Mouse (Mus musculus): ENCODE measurements around the gene Gm26897. TPM values are rescaled to one million over a fixed set of nuclear protein-coding genes. Genes with fewer than 3 reads are reported as not detected.
A peak's percentile ranks its signal among the peaks of the same experiment; 100 is the strongest.

Gene Gm26897
- polyA plus RNA-seq, 1 experiment from 2014 or later: not detected

GRCm38 (mm10) chr5:111725195-111725920, 8.4 kb upstream of the Gm26897 start:
- H3K27me3 ChIP-seq: no peaks in the 10 kb centered on the region
- H3K27ac ChIP-seq (replicated peaks): peak overlapping the region; percentile 84
- H3K9ac ChIP-seq: no peak overlapping the region
- H3K36me3 ChIP-seq: no peaks in the 10 kb centered on the region
- no peak overlapping the region for H3K4me3 ChIP-seq
- peak; percentile 79 for ATAC-seq (ENCODE audit: low FRiP score, low read depth)
- H3K9me3 ChIP-seq: no peaks in the 10 kb centered on the region
- peak overlapping the region; percentile 46 for H3K4me2 ChIP-seq
- peaks cover 30% of the 10 kb centered on the region for H3K4me1 ChIP-seq (replicated peaks)
- WGBS: 18% methylated on average over 22 of the region's 22 CpGs

- ATAC-seq (ENCODE audit: low FRiP score, low read depth): no peak
- Histone ChIP-seq H3K4me3 (no peak overlapping the region), H3K27ac (replicated peaks) (no peak overlapping the region), H3K27me3 (no peaks in the 10 kb centered on the region), H3K4me2 (no peak overlapping the region), H3K4me1 (replicated peaks) (peaks cover 34% of the 10 kb centered on the region), H3K36me3 (no peaks in the 10 kb centered on the region), H3K9me3 (no peaks in the 10 kb centered on the region), H3K9ac (no peak overlapping the region)
- 82% methylated on average over 4 of the region's 4 CpGs for WGBS
These were observed 5.3 kb upstream of the Gm26897 start for GRCm38 (mm10) chr5:111728411-111728810.

- Histone ChIP-seq H3K27ac (replicated peaks) (peak overlapping the region; percentile 56), H3K4me1 (replicated peaks) (peaks cover 14% of the 10 kb centered on the region), H3K27me3 (no peaks in the 10 kb centered on the region), H3K9me3 (no peaks in the 10 kb centered on the region), H3K4me3 (no peak overlapping the region), H3K4me2 (no peak overlapping the region), H3K36me3 (no peaks in the 10 kb centered on the region), H3K9ac (peak overlapping the region; percentile 23; the same call in 1 of the 2 replicates)
- WGBS: 6% methylated on average over 16 of the region's 16 CpGs
- peak; percentile 28; the same call in 1 of the 2 replicates for ATAC-seq (ENCODE audit: low FRiP score, low read depth)
These were observed 3.1 kb upstream of the Gm26897 start for GRCm38 (mm10) chr5:111730560-111731167.

- 66% methylated on average over 2 of the region's 2 CpGs for WGBS
- Histone ChIP-seq H3K4me3 (no peak overlapping the region), H3K9ac (no peak overlapping the region), H3K27me3 (no peaks in the 10 kb centered on the region), H3K27ac (replicated peaks) (no peak overlapping the region), H3K4me1 (replicated peaks) (peaks cover 10% of the 10 kb centered on the region), H3K36me3 (no peaks in the 10 kb centered on the region), H3K9me3 (no peaks in the 10 kb centered on the region), H3K4me2 (no peak overlapping the region)
- ATAC-seq (ENCODE audit: low FRiP score, low read depth): no peak
These were observed 1.5 kb upstream of the Gm26897 start for GRCm38 (mm10) chr5:111732194-111732593.

GRCm38 (mm10) chr5:111739480-111739879, 5.8 kb downstream of the Gm26897 start:
- Histone ChIP-seq H3K4me1 (replicated peaks) (peaks cover 31% of the 10 kb centered on the region), H3K27me3 (no peaks in the 10 kb centered on the region), H3K4me3 (no peak overlapping the region), H3K27ac (replicated peaks) (no peak overlapping the region), H3K36me3 (no peaks in the 10 kb centered on the region), H3K9me3 (no peaks in the 10 kb centered on the region), H3K4me2 (no peak overlapping the region), H3K9ac (no peak overlapping the region)
- ATAC-seq (ENCODE audit: low FRiP score, low read depth): no peak
- WGBS: 85% methylated on average over 6 of the region's 6 CpGs

- H3K4me2 ChIP-seq: no peak overlapping the region
- no peaks in the 10 kb centered on the region for H3K36me3 ChIP-seq
- peak; percentile 60 for ATAC-seq (ENCODE audit: low FRiP score, low read depth)
- H3K27ac ChIP-seq (replicated peaks): peak overlapping the region; percentile 25; the same call in 1 of the 2 replicates
- H3K9ac ChIP-seq: no peak overlapping the region
- H3K4me3 ChIP-seq: no peak overlapping the region
- H3K9me3 ChIP-seq: no peaks in the 10 kb centered on the region
- no peaks in the 10 kb centered on the region for H3K27me3 ChIP-seq
- WGBS: 15% methylated on average over 16 of the region's 16 CpGs
- peaks cover 31% of the 10 kb centered on the region for H3K4me1 ChIP-seq (replicated peaks)
These were observed 6.9 kb downstream of the Gm26897 start for GRCm38 (mm10) chr5:111740384-111741275.

- WGBS: 8% methylated on average over 11 of the region's 11 CpGs
- Histone ChIP-seq H3K9ac (no peak overlapping the region), H3K4me1 (replicated peaks) (peaks cover 31% of the 10 kb centered on the region), H3K9me3 (no peaks in the 10 kb centered on the region), H3K36me3 (no peaks in the 10 kb centered on the region), H3K27ac (replicated peaks) (peak overlapping the region; percentile 74; the same call in 1 of the 2 replicates), H3K27me3 (no peaks in the 10 kb centered on the region), H3K4me2 (no peak overlapping the region), H3K4me3 (no peak overlapping the region)
- no peak for ATAC-seq (ENCODE audit: low FRiP score, low read depth)
These were observed 7.6 kb downstream of the Gm26897 start for GRCm38 (mm10) chr5:111741352-111741751.

GRCm38 (mm10) chr5:111742290-111742898, 8.7 kb downstream of the Gm26897 start:
- no peaks in the 10 kb centered on the region for H3K27me3 ChIP-seq
- peak; percentile 48; the same call in 1 of the 2 replicates for ATAC-seq (ENCODE audit: low FRiP score, low read depth)
- no peak overlapping the region for H3K4me3 ChIP-seq
- peak overlapping the region; percentile 1; the same call in 1 of the 2 replicates for H3K9ac ChIP-seq
- no peaks in the 10 kb centered on the region for H3K9me3 ChIP-seq
- H3K27ac ChIP-seq (replicated peaks): peak overlapping the region; percentile 74
- no peaks in the 10 kb centered on the region for H3K36me3 ChIP-seq
- peak overlapping the region; percentile 8; the same call in 1 of the 2 replicates for H3K4me2 ChIP-seq
- WGBS: 9% methylated on average over 13 of the region's 13 CpGs
- H3K4me1 ChIP-seq (replicated peaks): peaks cover 31% of the 10 kb centered on the region

- Histone ChIP-seq H3K9ac (no peak overlapping the region), H3K4me2 (no peak overlapping the region), H3K27ac (replicated peaks) (peak overlapping the region; percentile 13; the same call in 1 of the 2 replicates), H3K36me3 (no peaks in the 10 kb centered on the region), H3K4me3 (no peak overlapping the region), H3K27me3 (no peaks in the 10 kb centered on the region), H3K9me3 (no peaks in the 10 kb centered on the region), H3K4me1 (replicated peaks) (peaks cover 14% of the 10 kb centered on the region)
- 84% methylated on average over 5 of the region's 5 CpGs for WGBS
- no peak for ATAC-seq (ENCODE audit: low FRiP score, low read depth)
These were observed 15.9 kb downstream of the Gm26897 start for GRCm38 (mm10) chr5:111749599-111749998.

GRCm38 (mm10) chr5:111750092-111750491, 16.4 kb downstream of the Gm26897 start:
- ATAC-seq (ENCODE audit: low FRiP score, low read depth): no peak
- H3K4me3 ChIP-seq: no peak overlapping the region
- H3K4me1 ChIP-seq (replicated peaks): peaks cover 18% of the 10 kb centered on the region
- H3K36me3 ChIP-seq: no peaks in the 10 kb centered on the region
- H3K4me2 ChIP-seq: no peak overlapping the region
- H3K27me3 ChIP-seq: no peaks in the 10 kb centered on the region
- whole genome bisulfite sequencing: 52% methylated on average over 13 of the region's 13 CpGs
- no peak overlapping the region for H3K9ac ChIP-seq
- H3K9me3 ChIP-seq: no peaks in the 10 kb centered on the region
- 0 out of 2 replicates have a peak overlapping the region, but pooled peaks have one; percentile 32 for H3K27ac ChIP-seq (replicated peaks)

GRCm38 (mm10) chr5:111754484-111755139, 20.9 kb downstream of the Gm26897 start:
- H3K9me3 ChIP-seq: no peaks in the 10 kb centered on the region
- H3K4me2 ChIP-seq: peak overlapping the region; percentile 45
- no peak overlapping the region for H3K4me3 ChIP-seq
- no peaks in the 10 kb centered on the region for H3K27me3 ChIP-seq
- 21% methylated on average over 16 of the region's 16 CpGs for WGBS
- H3K9ac ChIP-seq: peak overlapping the region; percentile 33
- H3K36me3 ChIP-seq: no peaks in the 10 kb centered on the region
- H3K4me1 ChIP-seq (replicated peaks): peaks cover 18% of the 10 kb centered on the region
- ATAC-seq (ENCODE audit: low FRiP score, low read depth): 0 out of 2 replicates have a peak, but pooled peaks have one; percentile 29
- H3K27ac ChIP-seq (replicated peaks): peak overlapping the region; percentile 60

Measured in hindbrain, embryonic 15.5 days (tissue).